Mouse (Mus musculus) lung, postnatal 36 days (tissue): Measurements from ENCODE around the gene Kcnma1.

Source experiments
- DNase-seq: peaks from one replicate; pipeline ENCODE4 v3.0.0; 2022; ENCODE audit warnings: mixed read lengths

Kcnma1 gene

DNA sequence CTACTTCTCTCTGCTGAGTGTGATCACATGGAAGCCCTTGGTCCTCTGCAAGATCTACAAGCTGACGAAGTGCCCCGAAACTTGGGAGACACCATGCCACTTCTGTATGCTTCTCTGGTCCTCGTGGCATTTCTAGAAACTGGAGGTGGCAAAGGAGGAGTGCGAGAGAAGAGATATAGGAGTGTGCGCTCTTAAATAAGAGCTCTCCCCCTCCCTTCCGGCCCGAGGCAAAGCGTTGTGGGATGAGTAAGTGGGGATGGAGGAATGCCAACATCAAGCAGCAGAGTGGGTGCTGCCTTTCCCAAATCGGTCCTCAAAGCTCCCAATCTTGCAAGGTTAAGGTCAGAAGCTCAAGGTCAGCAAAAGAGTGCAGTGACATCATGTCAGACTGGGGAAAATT, 426.8 kb downstream of the Kcnma1 start:
- no peak for DNase-seq

DNA sequence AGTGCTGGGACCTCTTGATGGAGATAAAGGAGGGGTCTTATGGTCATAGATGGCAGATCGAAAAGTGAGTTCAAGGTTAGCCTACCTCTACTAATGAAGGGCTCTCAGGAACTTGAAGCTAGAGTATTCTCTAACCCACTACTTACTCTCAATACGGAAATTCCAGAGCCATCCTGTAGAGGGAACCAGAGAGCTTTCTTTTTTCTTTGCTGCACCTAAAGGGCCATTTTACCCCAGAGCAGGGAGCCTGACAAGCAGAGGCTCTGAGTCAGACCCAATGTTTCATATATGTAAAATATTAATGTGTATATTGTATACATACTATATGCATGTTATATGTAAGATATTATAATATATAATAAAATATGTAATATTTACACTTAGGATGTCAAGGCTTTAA, 431.1 kb downstream of the Kcnma1 start:
- peak; percentile 72 for DNase-seq

DNA sequence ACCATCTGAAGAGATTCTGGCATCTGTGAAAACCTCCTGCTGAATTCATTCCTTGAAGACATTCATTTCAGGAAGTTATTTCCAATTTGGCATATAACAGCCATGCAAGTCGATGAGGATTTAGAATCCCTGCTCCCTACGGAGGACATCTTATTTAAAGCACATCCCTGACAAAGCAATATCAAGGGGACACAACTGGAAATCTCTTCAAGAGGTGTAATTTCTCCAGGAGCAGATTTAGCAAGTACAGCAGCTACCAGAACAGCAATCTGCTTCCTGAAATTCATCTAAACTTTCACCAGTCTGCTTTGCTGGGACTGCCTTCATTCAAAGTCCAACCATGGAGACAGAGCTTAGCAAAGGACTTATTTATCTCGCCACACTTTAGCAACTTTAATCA, 433.0 kb downstream of the Kcnma1 start:
- no peak for DNase-seq

DNA sequence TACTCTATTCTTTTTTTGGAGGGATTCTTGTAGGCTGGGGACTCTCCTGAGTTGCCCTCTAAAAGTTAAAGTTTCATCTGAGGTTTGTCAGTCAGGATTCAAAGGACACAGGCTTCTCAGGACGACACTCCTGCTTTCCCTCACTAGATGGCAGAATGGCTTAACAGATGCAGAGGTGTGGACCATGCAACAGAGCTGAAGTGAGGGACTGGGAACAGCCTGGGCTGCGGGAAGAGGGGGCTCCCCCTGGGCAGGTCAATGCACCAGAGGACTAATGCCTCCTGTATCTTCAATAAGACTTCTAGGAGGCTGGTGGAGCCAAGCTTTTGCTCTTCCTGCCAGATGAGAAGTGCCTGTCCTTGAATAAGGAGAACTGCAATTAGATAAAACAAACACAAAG, 438.3 kb downstream of the Kcnma1 start:
- DNase-seq: no peak

DNA sequence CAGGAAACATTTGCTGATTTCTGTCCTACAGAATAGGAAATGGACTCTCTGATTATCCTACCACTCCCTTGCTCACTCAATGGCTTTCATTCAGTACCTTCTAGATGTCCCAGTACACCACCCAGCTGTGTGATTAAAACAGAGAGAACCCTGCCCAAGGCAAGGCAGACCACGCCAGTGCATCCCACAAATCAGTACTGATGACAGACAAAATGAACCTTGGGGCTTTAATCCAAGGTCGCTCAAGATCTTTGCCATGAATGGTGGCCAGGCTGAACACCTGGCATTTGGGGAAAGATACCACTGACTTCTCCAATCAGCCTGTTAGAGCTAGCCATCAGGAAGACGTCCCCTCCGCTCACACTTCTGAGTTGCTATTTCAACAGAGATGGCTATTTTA, 440.2 kb downstream of the Kcnma1 start:
- no peak for DNase-seq

DNA sequence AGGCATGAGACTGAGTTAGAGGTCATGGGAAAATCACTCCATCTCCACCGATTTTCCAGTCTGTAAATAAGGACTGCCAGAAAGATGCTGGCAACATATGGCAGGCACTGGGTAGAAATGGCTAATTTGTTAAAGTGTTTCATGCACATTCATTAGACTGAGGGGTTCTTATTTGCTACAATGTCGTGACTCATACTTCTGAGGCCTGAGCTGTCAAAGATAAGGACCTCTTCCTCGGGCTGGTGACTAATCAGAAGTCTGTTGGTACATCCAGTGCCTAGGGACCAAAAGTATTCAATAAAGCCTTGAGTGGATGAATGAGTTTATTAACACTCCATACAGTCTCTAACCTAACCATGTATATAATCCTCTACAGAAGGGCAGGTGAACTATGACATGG, 440.9 kb downstream of the Kcnma1 start:
- no peak for DNase-seq

DNA sequence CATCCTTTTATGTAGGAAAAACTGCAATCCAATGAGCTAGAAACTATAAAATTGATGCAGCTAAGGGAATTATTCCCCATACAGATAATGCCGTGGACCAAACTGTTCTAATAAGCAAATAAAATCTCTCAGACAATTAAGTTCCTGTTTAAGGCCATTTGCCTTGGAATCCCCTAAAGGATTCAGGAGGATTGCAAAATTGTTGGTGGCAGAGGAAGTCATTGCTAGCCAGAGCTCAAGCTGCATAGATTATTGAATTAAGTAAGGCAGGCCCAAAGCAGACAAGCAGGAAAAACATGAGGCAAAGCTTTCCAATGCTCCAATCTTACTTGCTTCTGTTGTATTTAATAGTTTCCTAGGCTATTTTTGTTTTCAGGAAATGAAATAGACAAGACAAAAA, 441.5 kb downstream of the Kcnma1 start:
- DNase-seq: no peak

DNA sequence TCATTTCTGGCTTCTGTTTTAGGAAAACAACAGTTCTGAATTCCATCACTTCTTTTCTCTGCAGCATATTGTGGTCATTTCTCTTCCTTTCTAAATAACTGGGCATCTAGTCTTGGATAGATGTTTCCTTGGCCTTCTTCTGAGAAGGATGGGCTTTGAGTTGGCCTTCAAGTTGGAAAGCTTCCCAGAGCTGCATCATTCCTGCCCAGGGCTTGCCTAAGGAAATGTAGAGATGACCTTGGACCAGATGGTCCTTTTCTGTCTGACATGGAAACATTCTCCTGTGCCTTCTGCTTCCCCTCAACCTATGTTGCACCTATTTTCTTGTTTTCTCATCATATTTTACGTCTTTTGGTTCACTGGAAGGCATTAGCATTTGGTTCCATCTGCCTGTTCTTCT, 444.0 kb downstream of the Kcnma1 start:
- no peak for DNase-seq

DNA sequence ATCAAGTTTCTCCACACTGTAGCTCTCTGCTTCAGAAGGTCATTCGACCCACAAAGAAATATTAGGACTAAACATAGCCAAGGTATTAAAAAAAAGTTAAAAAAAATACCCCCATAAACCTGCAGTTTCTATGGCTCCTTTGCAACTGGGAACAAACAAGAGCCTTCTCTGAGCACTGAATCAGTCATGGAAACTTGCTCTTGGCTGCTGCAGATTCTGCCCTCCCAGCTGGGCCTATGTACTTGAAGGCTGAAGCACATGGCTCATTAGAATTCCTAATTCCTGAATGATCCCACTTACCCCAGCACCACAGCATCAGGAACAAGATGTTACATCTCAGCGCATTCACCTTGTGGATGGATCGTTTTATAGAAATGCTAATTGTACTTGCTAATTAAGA, 448.4 kb downstream of the Kcnma1 start:
- no peak for DNase-seq

DNA sequence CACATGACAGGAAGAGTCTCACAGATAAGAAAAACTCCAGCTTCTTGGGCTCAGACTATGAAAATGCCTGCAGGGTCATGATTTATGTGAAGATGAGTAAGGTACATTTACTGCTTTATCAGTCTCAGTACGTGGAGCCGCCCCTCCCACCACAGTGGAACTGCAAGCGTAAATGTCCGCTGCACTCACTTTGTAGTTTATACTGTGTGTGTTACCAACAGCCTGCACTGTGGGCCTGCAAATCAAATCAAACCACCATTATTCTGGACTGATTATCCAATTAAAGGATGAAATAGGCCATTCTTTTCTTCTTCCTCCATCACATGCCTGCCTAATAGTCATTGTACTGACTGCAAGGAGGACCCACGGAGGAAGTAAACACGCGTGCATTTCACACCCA, 449.8 kb downstream of the Kcnma1 start:
- DNase-seq: no peak

DNA sequence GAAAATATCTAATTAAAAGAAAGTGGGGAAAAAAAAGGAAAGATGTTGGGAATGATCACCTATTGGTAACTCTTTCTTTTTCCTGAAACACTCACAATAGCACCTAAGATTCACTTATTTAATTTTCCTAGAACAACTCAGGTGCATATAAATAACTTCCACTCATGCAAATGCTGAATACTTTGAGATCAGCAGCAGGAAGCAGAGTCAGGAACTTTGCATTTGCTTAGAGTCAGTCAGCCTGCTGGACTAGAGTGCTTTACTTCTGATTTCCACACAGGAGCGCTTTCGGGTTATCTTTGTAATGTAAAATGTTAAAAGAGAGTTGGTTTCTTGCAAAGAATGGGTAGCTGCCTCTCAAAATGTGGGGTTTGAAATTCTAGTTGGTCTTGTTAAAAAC, 451.1 kb downstream of the Kcnma1 start:
- no peak for DNase-seq

DNA sequence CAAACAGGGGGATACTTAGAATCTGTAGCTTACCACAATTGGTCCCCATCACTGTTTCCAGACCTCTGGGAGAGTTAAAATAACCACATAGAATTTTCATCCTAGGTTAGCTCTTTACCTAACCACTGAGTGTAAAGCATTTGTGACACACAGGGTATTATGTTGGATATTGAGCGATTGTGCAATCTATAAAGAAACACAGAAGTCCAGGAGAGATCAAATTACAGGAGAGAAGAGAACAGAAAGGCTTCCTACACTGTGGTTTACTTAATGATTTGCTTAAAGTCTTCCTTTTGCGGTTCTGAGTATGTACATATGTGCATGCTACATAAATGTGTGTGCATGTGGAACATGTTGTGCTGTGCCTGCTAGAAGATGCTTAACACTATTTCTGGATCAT, 458.6 kb downstream of the Kcnma1 start:
- no peak for DNase-seq

DNA sequence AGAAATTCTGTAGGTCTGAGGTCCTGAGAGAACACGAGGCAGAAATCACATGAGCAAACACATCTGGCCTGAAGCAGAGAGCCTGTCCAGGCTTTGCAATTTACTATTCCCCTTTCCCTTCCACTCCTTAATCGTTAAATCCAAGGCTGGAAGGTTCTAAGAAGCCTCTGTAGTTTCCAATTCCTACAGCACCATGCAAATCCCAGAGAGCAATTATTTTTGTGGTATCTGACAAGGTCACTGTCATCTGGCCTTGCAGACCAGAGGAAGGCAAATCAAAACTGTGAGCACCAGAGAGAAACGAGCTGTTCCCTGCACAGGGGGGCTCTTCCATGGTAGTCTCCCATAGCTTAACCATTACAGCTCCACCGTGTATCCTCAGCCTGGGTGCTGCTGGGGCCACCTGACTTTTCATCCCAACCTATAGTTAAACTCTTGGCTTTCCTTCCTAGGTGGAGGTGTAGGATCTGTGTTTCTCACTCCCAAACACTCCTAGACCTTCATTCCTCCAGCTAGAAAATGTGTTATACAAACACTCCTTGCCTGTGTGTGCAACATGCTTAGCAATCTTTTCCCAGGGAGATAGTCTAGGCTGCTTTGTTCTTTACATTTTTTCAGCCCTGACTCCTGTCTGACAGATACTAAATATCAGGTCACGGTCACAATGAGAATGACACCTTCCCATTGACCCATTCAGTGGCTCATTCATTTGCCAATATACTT, 461.9 kb downstream of the Kcnma1 start:
- no peak for DNase-seq

DNA sequence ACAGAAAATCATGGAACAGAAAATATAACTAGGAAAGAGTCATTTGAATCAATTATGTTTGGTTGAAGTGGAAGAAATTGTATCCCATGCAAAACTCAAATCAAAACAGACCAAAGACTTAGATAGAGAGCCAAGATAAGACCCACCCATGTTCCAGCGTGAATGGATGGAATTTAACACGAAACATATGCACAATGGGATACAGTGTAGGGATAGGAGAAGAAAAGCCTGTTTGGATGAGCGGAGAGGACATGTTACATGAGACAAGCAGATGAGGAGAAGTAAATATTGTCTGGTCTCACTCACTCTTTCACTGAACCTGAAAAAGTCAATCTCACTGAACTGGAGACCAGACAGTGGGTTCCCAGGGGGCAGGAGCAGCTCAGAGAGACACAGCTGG, 463.8 kb downstream of the Kcnma1 start:
- no peak for DNase-seq

DNA sequence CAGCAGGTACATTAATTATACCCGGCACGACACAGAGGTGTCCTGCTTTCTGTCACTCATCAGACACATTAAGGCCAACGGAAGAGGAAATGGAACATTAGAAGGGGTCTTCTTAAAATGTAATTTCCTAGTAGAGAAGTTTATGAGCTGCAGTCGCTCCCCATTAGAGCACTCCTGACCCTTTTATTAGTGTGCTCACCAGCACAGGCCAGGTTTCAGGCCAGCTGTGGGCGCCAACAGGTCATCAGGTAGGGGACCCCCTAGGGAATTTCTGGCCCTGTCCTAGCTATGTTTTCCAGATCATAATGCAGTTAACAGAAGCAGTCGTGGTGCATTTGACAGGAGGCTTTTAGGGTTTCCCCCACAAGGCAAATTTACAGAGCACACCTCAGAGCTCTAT, 472.2 kb downstream of the Kcnma1 start:
- DNase-seq: no peak

DNA sequence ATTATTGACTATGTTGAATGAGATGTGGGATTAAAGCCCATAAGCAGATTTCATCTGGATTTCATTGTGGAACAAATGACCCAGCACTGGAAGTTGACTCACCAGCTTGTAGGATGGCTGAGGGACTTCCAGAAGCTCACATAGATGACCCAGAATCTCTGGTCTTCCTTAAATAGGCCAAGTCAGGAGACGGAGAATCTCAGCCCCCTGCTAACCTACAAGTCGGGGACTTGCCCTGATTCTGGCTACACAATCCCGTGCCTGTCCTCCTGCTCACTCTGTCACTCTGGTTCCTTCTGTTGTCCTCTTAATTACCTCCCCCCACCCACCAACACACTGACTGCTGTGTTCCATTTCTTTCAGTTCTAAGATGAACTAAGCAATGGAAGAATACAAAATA, 474.7 kb downstream of the Kcnma1 start:
- no peak for DNase-seq

DNA sequence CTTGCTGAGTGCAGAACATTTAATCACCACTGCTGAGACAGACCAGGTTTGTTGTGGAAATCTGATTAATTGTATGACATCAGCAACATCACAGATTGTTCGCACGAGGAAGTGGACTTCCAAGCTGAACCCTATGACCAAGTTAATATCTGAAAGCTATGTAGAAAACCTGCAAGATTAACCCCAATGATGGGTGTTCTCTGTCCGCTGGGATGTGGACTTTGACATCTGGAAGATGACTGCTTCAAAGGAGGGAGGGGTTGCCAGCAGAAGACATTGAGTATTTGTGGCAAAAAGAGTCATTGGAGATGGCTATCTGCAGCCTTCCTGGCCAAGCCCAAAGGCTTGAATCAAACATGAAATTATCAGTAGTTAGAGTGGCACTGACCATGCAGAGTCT, 480.9 kb downstream of the Kcnma1 start:
- no peak for DNase-seq

DNA sequence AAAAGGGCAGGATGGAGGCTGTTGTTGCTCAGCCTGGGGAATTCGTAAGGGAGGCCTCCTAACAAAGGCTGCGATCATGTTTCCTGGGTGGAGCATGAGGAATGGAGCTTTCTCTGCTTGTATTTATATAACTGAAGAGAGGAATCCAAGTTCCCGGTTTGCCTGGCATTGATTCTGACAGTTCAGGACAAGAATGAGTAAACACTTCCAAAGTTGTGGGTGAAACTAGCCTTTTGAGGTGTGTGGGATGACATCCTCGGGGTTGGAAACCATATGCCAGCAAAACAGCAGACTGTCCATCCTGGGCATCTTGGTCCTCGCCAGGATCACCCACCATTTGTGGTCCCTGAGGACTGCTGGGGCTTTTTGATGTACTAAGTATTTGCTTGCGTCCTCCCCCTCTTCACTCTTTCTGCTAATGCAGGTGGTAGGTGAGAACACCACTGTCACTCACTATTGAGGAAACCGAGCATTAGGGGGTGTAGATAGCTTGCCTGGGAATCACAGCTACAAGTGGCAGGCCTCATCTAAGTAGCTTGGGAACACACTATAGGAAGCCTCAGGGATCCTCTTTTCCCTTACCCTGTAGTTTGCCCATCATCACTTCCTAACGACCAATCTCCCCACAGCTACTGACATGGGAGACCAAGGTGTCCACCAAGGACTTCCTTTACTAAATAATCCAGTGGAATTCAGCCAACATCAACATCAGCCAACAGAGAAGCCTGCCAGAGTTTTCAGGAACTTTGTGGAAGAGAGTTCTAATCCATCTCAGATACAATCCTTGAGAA, 482.4 kb downstream of the Kcnma1 start:
- peak; percentile 20 for DNase-seq

DNA sequence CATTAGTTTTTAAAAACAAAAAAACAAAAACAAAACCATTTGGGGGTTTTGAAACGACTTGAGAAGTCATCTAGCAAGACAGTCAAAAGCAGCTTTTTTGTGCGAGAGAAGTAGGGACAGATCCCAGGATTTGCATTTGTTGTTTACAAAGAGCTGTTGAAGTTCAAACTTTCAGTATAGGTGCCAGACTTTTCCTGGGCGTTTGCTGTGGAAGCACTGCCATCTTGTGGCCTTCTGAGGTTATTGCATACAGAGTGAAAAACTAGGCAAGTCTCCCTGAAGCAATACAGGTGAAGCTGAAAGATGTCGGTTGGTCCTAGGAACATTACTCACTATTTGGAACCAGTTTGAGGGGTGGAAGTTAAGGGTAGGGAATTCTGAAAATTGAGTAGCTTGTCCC, 484.6 kb downstream of the Kcnma1 start:
- peak; percentile 70 for DNase-seq

DNA sequence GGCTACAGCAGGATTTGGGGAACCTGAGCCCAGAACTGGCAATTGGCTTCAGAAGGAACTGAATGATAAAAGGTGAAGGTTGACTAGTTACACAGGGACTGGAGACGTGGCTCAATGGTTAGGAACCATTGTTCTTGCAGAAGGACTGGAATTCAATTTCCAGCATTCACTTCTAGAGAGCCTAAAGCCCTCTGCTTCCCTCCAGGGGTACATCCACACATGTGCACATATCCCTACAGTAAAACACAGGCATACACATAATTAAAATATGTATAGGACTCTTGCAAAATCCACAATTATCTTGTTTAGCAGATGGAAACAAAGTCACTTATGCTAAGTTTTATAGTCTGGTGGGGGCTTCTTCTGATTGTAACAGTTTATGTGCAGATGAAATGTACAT, 485.1 kb downstream of the Kcnma1 start:
- DNase-seq: no peak

DNA sequence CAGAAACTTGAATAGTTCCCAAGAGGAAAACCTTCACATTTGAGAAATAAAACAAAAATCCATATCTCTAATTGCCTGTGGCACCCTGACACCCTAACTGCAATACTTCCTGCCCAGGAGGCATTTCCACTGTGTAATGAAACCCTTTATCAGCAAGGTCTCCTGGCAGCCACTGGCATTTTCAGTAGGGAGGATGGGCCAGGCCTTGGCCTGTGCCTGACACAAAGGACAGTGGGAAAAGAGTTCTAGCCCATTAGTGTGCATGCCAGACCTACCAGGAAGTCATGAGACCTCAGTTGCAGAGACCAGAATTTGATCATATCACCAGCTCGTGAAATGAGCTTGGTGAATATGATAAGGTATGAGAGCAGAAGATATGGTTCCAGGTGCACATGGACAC, 488.4 kb downstream of the Kcnma1 start:
- DNase-seq: no peak

DNA sequence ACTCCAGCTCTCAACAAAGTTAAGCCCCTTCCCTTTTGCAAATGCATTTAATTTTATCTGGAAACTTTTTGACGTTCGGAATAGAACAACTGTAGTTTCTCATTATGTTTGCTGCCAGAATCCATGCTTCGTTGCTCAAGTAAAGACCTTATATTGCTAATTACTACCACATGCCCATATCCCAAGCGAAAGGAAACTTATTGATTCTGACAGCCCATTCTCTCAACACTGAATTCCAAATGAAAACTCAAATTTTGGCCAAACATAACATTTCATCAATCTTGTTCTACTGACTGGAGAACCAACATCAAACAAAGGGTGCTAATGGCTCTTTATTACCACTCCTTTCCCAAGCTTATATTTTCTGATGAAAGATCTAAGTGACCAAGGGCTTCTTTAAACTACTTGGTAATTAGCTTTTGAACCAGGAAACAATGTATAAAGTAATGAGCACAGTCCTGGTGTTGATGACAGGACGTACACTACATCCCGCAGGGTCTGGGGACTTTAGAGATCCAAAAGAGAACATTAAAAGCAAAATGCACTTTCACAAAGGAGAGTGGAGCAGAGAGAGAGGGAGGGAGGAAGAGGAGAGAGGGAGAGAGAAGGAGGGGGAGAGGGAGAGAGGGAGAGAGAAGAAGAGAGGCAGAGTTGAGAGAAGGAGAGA, 490.3 kb downstream of the Kcnma1 start:
- no peak for DNase-seq

DNA sequence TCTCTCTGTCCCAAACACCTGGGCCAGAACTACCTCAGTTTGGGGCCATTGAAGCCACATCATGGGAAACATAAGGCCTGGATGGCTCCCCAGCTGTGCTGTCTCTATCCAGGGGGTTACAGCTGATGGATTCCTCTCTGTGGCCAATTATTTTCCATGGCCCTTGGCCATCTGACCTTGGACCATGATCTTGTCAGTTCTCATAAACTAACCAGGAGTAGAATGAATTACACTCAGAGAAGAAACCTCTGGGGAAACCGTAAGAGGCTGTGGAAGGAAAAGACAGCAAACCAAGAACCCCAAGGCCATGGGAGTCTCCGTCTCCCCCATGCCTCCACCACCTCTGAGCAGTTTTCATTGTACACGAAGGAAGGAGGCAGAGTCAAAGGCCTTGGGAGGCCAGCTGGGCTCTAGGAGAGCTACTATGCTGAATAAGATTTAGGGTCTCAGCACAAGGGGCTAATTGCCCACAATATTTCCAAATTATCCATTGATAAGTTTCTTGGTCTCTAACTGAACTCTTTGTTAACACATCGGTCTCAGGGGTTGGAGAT, 491.6 kb downstream of the Kcnma1 start:
- peak; percentile 62 for DNase-seq
